Mouse (Mus musculus): ENCODE measurements around the gene Asah2. TPM values are rescaled to one million over a fixed set of nuclear protein-coding genes. Genes with fewer than 3 reads are reported as not detected.
A peak's percentile ranks its signal among the peaks of the same experiment; 100 is the strongest.
"Not testable (repeated sequence)": the region's sequence is repeated elsewhere in the genome, so short reads cannot be mapped to it uniquely, and the experiment has no call there.

The Asah2 gene
- polyA plus RNA-seq, 1 experiment from 2014 or later: 2.0 TPM

- no peaks in the 10 kb centered on the region for H3K36me3 ChIP-seq (ENCODE audit: insufficient read depth, low read length)
- H3K4me2 ChIP-seq (ENCODE audit: low read length): no peak overlapping the region
- H3K27ac ChIP-seq: no peak overlapping the region
- no peaks in the 10 kb centered on the region for H3K9me3 ChIP-seq (replicated peaks; ENCODE audit: low read length)
- no peak for TF ChIP-seq CTCF (IDR thresholded peaks at IDR 0.05; ENCODE audit: low read depth)
- ATAC-seq (replicated peaks; ENCODE audit: low FRiP score, low read depth) (no peak), DNase-seq (ENCODE audit: low spot score) (no peak)
- H3K4me1 ChIP-seq (replicated peaks; ENCODE audit: insufficient read depth, low read length): no peaks in the 10 kb centered on the region
- no peak overlapping the region for H3K4me3 ChIP-seq (replicated peaks; ENCODE audit: low read depth, low read length)
- WGBS: 81% methylated on average over 5 of the region's 5 CpGs
- no peaks in the 10 kb centered on the region for H3K27me3 ChIP-seq (ENCODE audit: insufficient read depth, low read length)
- no peak overlapping the region for H3K9ac ChIP-seq (ENCODE audit: low read depth, low read length)
These were observed 29.9 kb upstream of the Asah2 start for GRCm38 (mm10) chr19:32137904-32138303.

DNA sequence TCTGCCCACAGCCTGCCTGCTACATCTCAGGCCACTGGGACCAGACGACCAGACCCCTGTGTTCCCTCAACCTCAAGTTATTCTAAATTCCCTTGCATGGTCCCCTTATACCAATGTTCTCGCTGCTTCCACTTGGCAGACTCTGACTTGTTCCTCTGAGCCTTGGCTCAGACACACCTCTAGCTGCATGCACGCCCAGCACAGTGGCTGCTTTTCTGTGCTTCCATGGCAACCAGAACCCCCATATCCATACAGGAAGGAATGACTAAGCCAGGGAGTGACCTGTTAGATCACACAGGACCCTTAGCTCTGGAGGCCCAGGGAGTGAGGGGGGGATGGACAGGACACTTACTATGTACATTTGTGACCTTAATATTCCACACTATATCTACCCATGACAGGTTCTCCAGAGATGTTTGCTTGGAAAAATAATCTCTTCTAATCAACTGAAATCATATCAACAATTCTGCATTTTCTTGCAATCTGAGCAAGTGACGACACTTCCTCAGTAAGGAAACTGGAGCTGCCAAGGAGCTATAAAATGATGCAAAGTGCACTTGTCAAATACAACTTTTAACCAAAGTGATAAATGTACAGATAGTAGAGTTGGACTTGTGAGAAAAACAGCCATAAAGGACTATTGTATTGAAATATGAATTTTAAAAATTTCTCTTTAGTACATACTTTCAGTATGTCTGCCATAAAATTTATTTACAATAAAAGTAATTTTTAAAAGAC lies 29.0 kb upstream of the Asah2 start:
- no peak for ATAC-seq (replicated peaks; ENCODE audit: low FRiP score, low read depth)

DNA sequence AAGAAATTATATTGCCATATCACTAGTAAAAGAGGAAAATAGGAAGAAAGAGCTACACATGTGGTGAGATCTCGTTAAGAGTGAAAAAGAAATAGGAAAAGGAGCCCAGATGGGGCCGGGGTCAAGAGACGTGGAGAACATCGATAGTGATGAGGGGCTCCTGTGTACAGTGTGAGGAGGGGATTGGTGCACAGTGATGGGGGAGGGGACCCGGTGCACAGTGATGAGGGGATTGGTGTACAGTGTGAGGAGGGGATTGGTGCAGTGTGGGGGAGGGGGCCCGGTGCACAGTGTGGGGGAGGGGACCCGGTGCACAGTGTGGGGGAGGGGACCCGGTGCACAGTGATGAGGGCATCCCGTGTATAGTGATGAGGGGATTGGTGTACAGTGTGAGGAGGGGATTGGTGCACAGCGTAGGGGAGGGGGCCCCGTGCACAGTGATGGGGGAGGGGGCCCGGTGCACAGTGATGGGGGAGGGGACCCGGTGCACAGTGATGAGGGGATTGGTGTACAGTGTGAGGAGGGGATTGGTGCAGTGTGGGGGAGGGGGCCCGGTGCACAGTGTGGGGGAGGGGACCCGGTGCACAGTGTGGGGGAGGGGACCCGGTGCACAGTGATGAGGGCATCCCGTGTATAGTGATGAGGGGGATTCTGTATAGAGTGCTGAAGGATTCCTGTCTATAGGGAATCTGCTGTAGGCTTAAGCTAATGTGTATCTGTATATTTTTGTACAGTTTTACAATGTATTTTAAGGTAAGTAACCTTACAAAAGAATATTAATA lies 23.9 kb upstream of the Asah2 start:
- not testable (repeated sequence) for H3K4me3 ChIP-seq (replicated peaks; ENCODE audit: low read depth, low read length); H3K9ac ChIP-seq (ENCODE audit: low read depth, low read length); H3K4me1 ChIP-seq (replicated peaks; ENCODE audit: insufficient read depth, low read length); H3K27ac ChIP-seq; H3K4me2 ChIP-seq (ENCODE audit: low read length); H3K27me3 ChIP-seq (ENCODE audit: insufficient read depth, low read length); H3K36me3 ChIP-seq (ENCODE audit: insufficient read depth, low read length); H3K9me3 ChIP-seq (replicated peaks; ENCODE audit: low read length); DNase-seq (ENCODE audit: low spot score)
- WGBS: 87% methylated on average over 14 of the region's 17 CpGs
- peak; percentile 61 for ATAC-seq (replicated peaks; ENCODE audit: low FRiP score, low read depth)

More for the DNA sequence above, 29.0 kb upstream of the Asah2 start:
- DNase-seq (ENCODE audit: low spot score): peak; percentile 52
- H3K9me3 ChIP-seq (replicated peaks; ENCODE audit: low read length): no peaks in the 10 kb centered on the region
- H3K4me3 ChIP-seq (replicated peaks; ENCODE audit: low read depth, low read length): no peak overlapping the region
- no peaks in the 10 kb centered on the region for H3K27me3 ChIP-seq (ENCODE audit: insufficient read depth, low read length)
- WGBS: 43% methylated on average over 4 of the region's 4 CpGs
- no peak for TF ChIP-seq CTCF (IDR thresholded peaks at IDR 0.05; ENCODE audit: low read depth)
- H3K27ac ChIP-seq: no peak overlapping the region
- no peak overlapping the region for H3K4me2 ChIP-seq (ENCODE audit: low read length)
- H3K9ac ChIP-seq (ENCODE audit: low read depth, low read length): no peak overlapping the region
- no peaks in the 10 kb centered on the region for H3K4me1 ChIP-seq (replicated peaks; ENCODE audit: insufficient read depth, low read length)
- H3K36me3 ChIP-seq (ENCODE audit: insufficient read depth, low read length): no peaks in the 10 kb centered on the region

DNA sequence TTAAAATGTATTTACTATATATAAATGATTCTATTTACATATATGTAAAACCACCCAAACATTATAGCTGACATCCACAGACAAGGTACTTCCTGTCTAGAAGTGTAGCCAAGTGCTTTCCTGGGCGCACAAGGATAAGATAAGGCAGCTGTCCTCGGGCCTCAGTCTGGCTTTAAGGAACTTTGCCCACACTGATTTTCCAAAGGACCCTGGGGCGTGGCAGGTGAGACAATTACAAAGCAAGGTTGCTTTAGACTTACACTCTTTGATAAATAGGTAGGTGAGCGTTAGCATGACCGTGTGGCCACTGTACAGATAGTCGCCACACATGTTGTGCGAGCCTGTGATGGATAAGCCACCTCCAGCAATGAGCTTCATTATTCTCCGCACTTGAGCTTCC lies 21.3 kb upstream of the Asah2 start:
- ATAC-seq (replicated peaks; ENCODE audit: low FRiP score, low read depth) (no peak), DNase-seq (ENCODE audit: low spot score) (no peak)
- H3K27ac ChIP-seq: no peak overlapping the region
- H3K27me3 ChIP-seq (ENCODE audit: insufficient read depth, low read length): no peaks in the 10 kb centered on the region
- H3K4me3 ChIP-seq (replicated peaks; ENCODE audit: low read depth, low read length): no peak overlapping the region
- no peaks in the 10 kb centered on the region for H3K9me3 ChIP-seq (replicated peaks; ENCODE audit: low read length)
- TF ChIP-seq CTCF (IDR thresholded peaks at IDR 0.05; ENCODE audit: low read depth): no peak
- WGBS: 90% methylated on average over 8 of the region's 8 CpGs
- peaks cover 11% of the 10 kb centered on the region; the same call in 1 of the 2 replicates for H3K36me3 ChIP-seq (ENCODE audit: insufficient read depth, low read length)
- no peak overlapping the region for H3K4me2 ChIP-seq (ENCODE audit: low read length)
- H3K4me1 ChIP-seq (replicated peaks; ENCODE audit: insufficient read depth, low read length): no peaks in the 10 kb centered on the region
- H3K9ac ChIP-seq (ENCODE audit: low read depth, low read length): no peak overlapping the region

- Histone ChIP-seq H3K27ac (no peak overlapping the region), H3K27me3 (ENCODE audit: insufficient read depth, low read length) (no peaks in the 10 kb centered on the region), H3K4me1 (replicated peaks; ENCODE audit: insufficient read depth, low read length) (no peaks in the 10 kb centered on the region), H3K9ac (ENCODE audit: low read depth, low read length) (no peak overlapping the region), H3K36me3 (ENCODE audit: insufficient read depth, low read length) (peaks cover 14% of the 10 kb centered on the region; the same call in 1 of the 2 replicates), H3K9me3 (replicated peaks; ENCODE audit: low read length) (no peaks in the 10 kb centered on the region), H3K4me3 (replicated peaks; ENCODE audit: low read depth, low read length) (no peak overlapping the region), H3K4me2 (ENCODE audit: low read length) (no peak overlapping the region)
- peak; percentile 75 for TF ChIP-seq CTCF (IDR thresholded peaks at IDR 0.05; ENCODE audit: low read depth)
- 70% methylated on average over 10 of the region's 10 CpGs for WGBS
- DNase-seq (ENCODE audit: low spot score): peak; percentile 49
- ATAC-seq (replicated peaks; ENCODE audit: low FRiP score, low read depth): peak; percentile 49; the same call in 1 of the 2 replicates
These were observed 19.3 kb upstream of the Asah2 start for GRCm38 (mm10) chr19:32127180-32127850.

- Histone ChIP-seq H3K9ac (ENCODE audit: low read depth, low read length) (no peak overlapping the region), H3K27me3 (ENCODE audit: insufficient read depth, low read length) (no peaks in the 10 kb centered on the region), H3K4me3 (replicated peaks; ENCODE audit: low read depth, low read length) (no peak overlapping the region), H3K36me3 (ENCODE audit: insufficient read depth, low read length) (peaks cover 17% of the 10 kb centered on the region; the same call in 1 of the 2 replicates), H3K4me2 (ENCODE audit: low read length) (no peak overlapping the region), H3K4me1 (replicated peaks; ENCODE audit: insufficient read depth, low read length) (no peaks in the 10 kb centered on the region), H3K9me3 (replicated peaks; ENCODE audit: low read length) (no peaks in the 10 kb centered on the region), H3K27ac (no peak overlapping the region)
- 81% methylated on average over 9 of the region's 9 CpGs for WGBS
- TF ChIP-seq CTCF (IDR thresholded peaks at IDR 0.05; ENCODE audit: low read depth): no peak
- ATAC-seq (replicated peaks; ENCODE audit: low FRiP score, low read depth) (no peak), DNase-seq (ENCODE audit: low spot score) (no peak)
These were observed 16.1 kb upstream of the Asah2 start for GRCm38 (mm10) chr19:32124155-32124554.
